Mouse (Mus musculus): Measurements from ENCODE around the gene Adgrg1. TPM values are rescaled to one million over a fixed set of nuclear protein-coding genes. Genes with fewer than 3 reads are reported as not detected.

Gene Adgrg1
- polyA plus RNA-seq (2015; fragmentation: Nextera tagmentation; extraction: Ambion mirVana), result 4.4 and 4.7 TPM in 2 replicates

DNA sequence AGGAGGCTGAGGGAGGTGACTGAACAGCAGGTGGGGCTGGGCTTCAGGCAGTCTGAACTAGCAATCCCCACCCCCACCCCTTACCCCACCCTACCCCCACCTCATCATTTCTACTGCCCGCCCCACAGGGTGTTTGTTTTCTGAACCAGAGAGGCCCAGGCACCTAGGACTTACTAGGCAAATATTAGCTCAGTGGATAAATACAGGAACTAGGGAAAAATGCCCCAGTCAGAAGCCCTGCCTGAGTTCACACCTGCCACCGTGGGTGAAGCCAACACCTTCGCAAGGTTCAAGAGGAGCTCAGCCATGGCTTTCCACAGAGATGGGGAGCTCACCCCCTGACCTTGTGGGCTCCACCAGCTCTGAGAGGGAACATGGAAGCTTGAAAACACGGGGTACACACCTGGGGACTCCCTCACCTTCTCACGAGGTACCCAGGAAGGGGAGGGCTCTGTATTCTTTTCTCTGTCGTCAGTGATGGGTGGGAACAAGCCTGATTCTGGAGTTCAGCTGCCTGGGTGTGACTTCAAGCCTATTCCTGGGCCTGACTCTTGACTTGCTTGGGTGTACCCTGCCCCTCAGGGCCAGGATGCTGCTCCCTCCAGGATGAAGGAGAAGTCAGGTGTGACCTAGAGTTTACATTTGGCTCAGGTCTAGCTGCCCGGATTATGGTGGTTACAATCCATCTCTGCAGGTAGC is at the start of gene Adgrg1:
Gene Adgrg1 (plus strand): TSS at position 285 of the 699 bp plus-strand sequence.
- no peaks in the 10 kb centered on the region for H3K36me3 ChIP-seq
- WGBS, result 44% methylated on average over 7 of the region's 7 CpGs
- H3K4me3 ChIP-seq, result no peak within 1 kb of the TSS
- no peaks in the 10 kb centered on the region for H3K9me3 ChIP-seq
- ATAC-seq (ENCODE audit: extremely low read depth, insufficient number of reproducible peaks, low FRiP score, low TSS enrichment), result no peak
- H3K27me3 ChIP-seq (replicated peaks), result peaks cover 56% of the 10 kb centered on the region
- no peak within 1 kb of the TSS for H3K27ac ChIP-seq (replicated peaks)
- H3K4me2 ChIP-seq, result no peak within 1 kb of the TSS
- H3K9ac ChIP-seq, result no peak within 1 kb of the TSS
- peaks cover 25% of the 10 kb centered on the region for H3K4me1 ChIP-seq

DNA sequence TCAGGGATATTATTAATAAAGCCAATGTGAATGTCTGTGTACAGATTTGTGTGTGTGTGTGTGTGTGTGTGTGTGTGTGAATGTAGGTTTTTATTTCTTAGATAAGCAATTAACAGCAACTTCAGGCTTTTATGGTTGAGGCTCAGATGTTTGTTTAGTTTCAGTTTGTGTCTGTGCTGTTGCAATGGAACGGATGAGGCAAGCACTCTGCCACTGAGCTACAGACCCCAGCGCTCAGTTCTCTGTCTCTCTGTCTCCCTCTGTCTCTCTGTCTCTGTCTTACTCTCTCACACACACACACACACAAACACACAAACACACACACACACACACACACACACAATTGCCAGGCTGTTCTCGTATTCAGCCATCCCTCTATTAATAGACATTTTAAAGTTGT is 46.3 kb upstream of the Adgrg1 start:
- 79% methylated on average over 3 of the region's 3 CpGs for WGBS

DNA sequence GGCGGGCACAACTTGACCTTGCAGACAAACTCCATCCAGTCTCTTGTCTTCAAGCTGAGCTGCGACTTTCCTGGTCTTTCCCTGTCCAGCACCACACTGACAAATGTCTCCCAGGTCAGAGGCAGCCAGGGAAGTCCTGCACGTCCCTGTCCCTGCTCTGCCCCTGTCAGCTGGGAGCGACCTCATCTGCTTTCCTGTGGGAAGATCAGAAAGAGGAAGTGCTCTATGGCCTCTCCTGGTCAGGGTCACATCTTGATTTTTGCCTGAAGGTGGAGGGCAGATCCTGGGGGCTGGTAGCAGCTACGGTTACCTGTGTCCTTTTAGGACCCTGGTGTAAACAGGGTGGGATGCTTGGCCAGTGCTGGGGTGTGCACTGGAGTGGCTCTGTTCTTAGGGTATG is 40.6 kb upstream of the Adgrg1 start:
- Histone ChIP-seq H3K27me3 (replicated peaks) (peaks cover 38% of the 10 kb centered on the region), H3K4me2 (no peak overlapping the region), H3K36me3 (no peaks in the 10 kb centered on the region), H3K4me1 (no peaks in the 10 kb centered on the region), H3K9me3 (no peaks in the 10 kb centered on the region), H3K4me3 (no peak overlapping the region), H3K27ac (replicated peaks) (no peak overlapping the region), H3K9ac (no peak overlapping the region)
- ATAC-seq (ENCODE audit: extremely low read depth, insufficient number of reproducible peaks, low FRiP score, low TSS enrichment), result no peak
- 42% methylated on average over 5 of the region's 5 CpGs for WGBS

More for the DNA sequence above, 46.3 kb upstream of the Adgrg1 start:
- no peaks in the 10 kb centered on the region for H3K9me3 ChIP-seq
- H3K4me1 ChIP-seq, result peaks cover 4% of the 10 kb centered on the region
- no peaks in the 10 kb centered on the region for H3K27me3 ChIP-seq (replicated peaks)
- ATAC-seq (ENCODE audit: extremely low read depth, insufficient number of reproducible peaks, low FRiP score, low TSS enrichment), result no peak
- no peaks in the 10 kb centered on the region for H3K36me3 ChIP-seq
- H3K9ac ChIP-seq, result no peak overlapping the region
- no peak overlapping the region for H3K27ac ChIP-seq (replicated peaks)
- H3K4me2 ChIP-seq, result no peak overlapping the region
- no peak overlapping the region for H3K4me3 ChIP-seq

DNA sequence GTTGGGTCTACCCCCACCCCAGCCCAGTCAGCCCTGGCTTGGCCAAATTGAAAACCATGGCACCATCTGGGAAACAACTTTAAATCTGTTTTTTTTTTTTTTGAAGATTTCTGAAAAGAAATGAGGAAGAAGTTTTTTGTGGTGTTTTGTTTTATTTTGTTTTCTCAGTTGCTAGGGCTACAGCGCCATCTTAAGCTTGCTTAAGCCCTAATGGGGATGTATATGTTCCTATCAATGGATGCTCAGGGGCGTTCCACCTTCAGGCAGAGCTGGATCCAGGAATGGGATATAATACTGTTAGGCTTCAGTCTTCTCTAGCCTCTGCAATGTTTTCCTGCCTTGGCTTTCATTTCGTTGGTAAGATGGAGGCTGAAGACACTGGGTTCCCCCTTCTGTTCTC is 39.4 kb upstream of the Adgrg1 start:
- 75% methylated on average over 3 of the region's 3 CpGs for WGBS

DNA sequence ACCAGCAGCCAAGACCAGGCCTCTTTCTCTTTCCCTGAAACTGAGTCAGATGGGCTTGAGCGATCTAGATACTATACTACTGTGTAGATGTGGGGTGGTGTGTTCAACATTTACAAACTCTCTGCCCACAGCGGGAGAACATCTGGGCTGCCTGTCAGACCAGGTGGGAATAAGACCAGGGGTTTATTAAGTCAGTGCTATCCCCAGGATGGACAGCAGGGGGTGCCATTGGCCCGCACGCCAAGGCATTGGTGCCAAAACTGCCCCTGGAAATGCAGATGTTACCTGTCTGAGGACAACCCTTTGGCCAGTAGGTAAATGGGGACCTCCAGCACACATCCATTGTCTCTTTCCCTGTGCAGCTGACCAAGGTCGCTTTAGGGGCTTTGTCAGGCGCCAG is 32.0 kb upstream of the Adgrg1 start:
- no peak overlapping the region for H3K27ac ChIP-seq (replicated peaks)
- no peak for ATAC-seq (ENCODE audit: extremely low read depth, insufficient number of reproducible peaks, low FRiP score, low TSS enrichment)
- H3K27me3 ChIP-seq (replicated peaks), result peaks cover 43% of the 10 kb centered on the region
- no peak overlapping the region for H3K9ac ChIP-seq
- WGBS, result 20% methylated on average over 6 of the region's 6 CpGs
- H3K36me3 ChIP-seq, result no peaks in the 10 kb centered on the region
- no peak overlapping the region for H3K4me2 ChIP-seq
- no peaks in the 10 kb centered on the region for H3K9me3 ChIP-seq
- no peaks in the 10 kb centered on the region for H3K4me1 ChIP-seq
- no peak overlapping the region for H3K4me3 ChIP-seq

More for the DNA sequence above, 39.4 kb upstream of the Adgrg1 start:
- Histone ChIP-seq H3K27ac (replicated peaks) (no peak overlapping the region), H3K9ac (no peak overlapping the region), H3K4me1 (no peaks in the 10 kb centered on the region), H3K9me3 (no peaks in the 10 kb centered on the region), H3K27me3 (replicated peaks) (peaks cover 38% of the 10 kb centered on the region), H3K4me2 (no peak overlapping the region), H3K36me3 (no peaks in the 10 kb centered on the region), H3K4me3 (no peak overlapping the region)
- ATAC-seq (ENCODE audit: extremely low read depth, insufficient number of reproducible peaks, low FRiP score, low TSS enrichment), result no peak

DNA sequence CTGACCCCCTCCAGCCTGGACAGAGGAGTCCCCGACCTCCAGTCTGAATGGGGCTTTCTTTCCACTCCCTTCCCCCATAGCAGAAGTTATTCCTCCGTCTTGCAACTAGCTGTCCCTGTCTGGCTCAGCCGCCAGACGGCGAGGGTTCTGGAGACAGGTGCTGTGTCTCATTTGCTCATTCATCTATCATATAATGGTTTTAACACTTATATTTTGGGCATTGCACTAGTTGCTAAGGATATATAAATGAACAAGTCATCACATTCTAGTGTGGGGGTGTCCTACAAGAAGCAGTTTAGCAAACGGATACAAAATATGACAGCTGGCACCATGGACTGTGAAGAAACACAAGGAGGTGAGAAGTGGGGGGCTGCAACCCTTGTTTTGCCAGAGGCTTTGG is 29.4 kb upstream of the Adgrg1 start:
- Histone ChIP-seq H3K27ac (replicated peaks) (no peak overlapping the region), H3K27me3 (replicated peaks) (peaks cover 34% of the 10 kb centered on the region), H3K4me2 (no peak overlapping the region), H3K36me3 (no peaks in the 10 kb centered on the region), H3K9ac (no peak overlapping the region), H3K4me1 (no peaks in the 10 kb centered on the region), H3K9me3 (no peaks in the 10 kb centered on the region), H3K4me3 (no peak overlapping the region)
- ATAC-seq (ENCODE audit: extremely low read depth, insufficient number of reproducible peaks, low FRiP score, low TSS enrichment), result no peak
- WGBS, result 54% methylated on average over 6 of the region's 6 CpGs

DNA sequence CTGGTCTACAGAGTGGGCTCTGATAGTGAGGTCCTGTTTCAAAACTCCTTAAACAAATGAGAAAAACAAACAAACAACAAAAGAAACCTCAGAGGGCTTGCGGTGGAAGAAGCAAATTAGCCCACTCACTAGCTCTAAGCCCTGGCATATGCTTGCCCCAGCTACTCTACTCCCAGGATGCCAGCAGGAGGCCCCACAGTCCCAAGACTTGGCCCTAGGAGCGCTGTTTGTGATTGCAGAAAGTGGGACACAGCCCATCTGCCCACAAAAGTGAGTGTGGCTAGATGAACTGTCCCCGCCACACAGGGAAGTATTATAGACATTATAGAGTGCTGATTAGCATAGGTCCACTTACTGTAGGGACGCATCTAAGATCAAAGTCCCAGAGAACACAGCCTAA is 26.1 kb upstream of the Adgrg1 start:
- H3K36me3 ChIP-seq, result no peaks in the 10 kb centered on the region
- WGBS, result 78% methylated on average over 4 of the region's 4 CpGs
- peaks cover 21% of the 10 kb centered on the region for H3K27me3 ChIP-seq (replicated peaks)
- H3K27ac ChIP-seq (replicated peaks), result no peak overlapping the region
- no peak overlapping the region for H3K4me2 ChIP-seq
- no peak overlapping the region for H3K9ac ChIP-seq
- H3K9me3 ChIP-seq, result no peaks in the 10 kb centered on the region
- no peaks in the 10 kb centered on the region; the same call in 1 of the 2 replicates for H3K4me1 ChIP-seq
- no peak for ATAC-seq (ENCODE audit: extremely low read depth, insufficient number of reproducible peaks, low FRiP score, low TSS enrichment)
- no peak overlapping the region for H3K4me3 ChIP-seq

DNA sequence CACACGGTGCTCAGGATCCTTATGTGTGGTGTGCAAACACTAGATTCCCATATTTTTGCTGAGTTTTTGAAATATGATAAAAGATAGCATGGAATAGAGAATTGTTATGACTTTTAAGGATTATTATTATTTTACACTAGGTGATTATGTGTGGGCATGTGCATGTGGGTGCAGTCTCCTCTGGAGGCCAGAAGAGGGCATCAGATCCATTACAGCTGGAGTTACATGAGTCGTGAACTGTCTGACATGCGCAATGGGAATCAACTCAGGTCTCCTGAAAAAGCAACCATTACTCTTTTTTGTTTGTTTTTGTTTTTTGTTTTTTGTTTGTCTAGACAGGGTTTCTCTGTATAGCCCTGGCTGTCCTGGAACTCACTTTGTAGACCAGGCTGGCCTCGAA is 25.5 kb upstream of the Adgrg1 start:
- ATAC-seq (ENCODE audit: extremely low read depth, insufficient number of reproducible peaks, low FRiP score, low TSS enrichment), result no peak
- peaks cover 18% of the 10 kb centered on the region for H3K27me3 ChIP-seq (replicated peaks)
- H3K4me1 ChIP-seq, result peaks cover 6% of the 10 kb centered on the region
- H3K36me3 ChIP-seq, result no peaks in the 10 kb centered on the region
- WGBS, result 82% methylated on average over 4 of the region's 4 CpGs
- no peaks in the 10 kb centered on the region for H3K9me3 ChIP-seq
- H3K9ac ChIP-seq, result no peak overlapping the region
- no peak overlapping the region for H3K4me3 ChIP-seq
- no peak overlapping the region for H3K27ac ChIP-seq (replicated peaks)
- H3K4me2 ChIP-seq, result no peak overlapping the region

DNA sequence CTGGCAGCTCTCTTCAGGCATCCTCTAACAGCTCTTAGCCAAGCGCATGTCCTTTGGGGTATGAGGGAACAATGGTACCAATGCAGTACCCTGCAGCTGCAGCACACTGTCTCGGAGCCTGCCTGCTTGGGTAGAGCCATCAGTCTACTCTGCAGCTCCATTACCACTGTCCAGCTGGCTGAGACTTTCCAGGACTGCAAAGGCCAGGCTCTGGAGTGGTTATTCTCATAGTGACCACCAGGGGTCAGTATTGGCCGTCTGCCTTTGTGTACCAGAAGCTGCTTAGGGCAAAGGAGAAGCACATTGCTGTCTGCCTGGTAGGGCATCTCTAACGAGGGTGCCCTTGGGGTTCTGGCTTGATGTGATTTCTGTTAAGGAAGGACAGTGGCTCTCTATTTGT is 24.5 kb upstream of the Adgrg1 start:
- H3K9me3 ChIP-seq, result no peaks in the 10 kb centered on the region
- no peaks in the 10 kb centered on the region for H3K36me3 ChIP-seq
- H3K27me3 ChIP-seq (replicated peaks), result peaks cover 11% of the 10 kb centered on the region
- WGBS, result 17% methylated on average over 4 of the region's 4 CpGs
- ATAC-seq (ENCODE audit: extremely low read depth, insufficient number of reproducible peaks, low FRiP score, low TSS enrichment), result peak; percentile 27; the same call in 1 of the 2 replicates
- H3K4me1 ChIP-seq, result peaks cover 16% of the 10 kb centered on the region
- H3K27ac ChIP-seq (replicated peaks), result no peak overlapping the region
- no peak overlapping the region for H3K9ac ChIP-seq
- no peak overlapping the region for H3K4me2 ChIP-seq
- no peak overlapping the region for H3K4me3 ChIP-seq

DNA sequence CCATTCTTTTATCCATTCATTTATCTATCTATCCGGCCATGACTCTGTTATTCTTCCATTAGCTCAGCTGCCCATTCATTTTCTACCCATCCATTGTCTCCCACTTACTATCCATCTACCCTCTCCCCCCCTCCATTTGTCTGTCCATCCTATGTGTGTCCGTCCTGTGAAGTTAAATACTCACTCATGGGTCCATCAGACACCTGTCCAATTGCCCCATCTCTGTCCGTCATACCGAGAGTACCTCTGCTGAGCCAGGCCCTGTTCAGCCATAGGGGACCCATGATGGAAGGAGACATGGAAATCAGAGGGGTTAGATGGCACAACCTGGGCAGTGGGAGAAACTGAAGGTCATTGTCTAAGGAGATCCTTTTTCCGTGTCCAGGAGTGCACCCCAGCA is 24.1 kb upstream of the Adgrg1 start:
- no peak overlapping the region for H3K4me3 ChIP-seq
- H3K27me3 ChIP-seq (replicated peaks), result peaks cover 7% of the 10 kb centered on the region
- peaks cover 20% of the 10 kb centered on the region for H3K4me1 ChIP-seq
- H3K4me2 ChIP-seq, result no peak overlapping the region
- H3K27ac ChIP-seq (replicated peaks), result no peak overlapping the region
- no peaks in the 10 kb centered on the region for H3K9me3 ChIP-seq
- no peak for ATAC-seq (ENCODE audit: extremely low read depth, insufficient number of reproducible peaks, low FRiP score, low TSS enrichment)
- 72% methylated on average over 5 of the region's 5 CpGs for WGBS
- H3K9ac ChIP-seq, result no peak overlapping the region
- H3K36me3 ChIP-seq, result no peaks in the 10 kb centered on the region

DNA sequence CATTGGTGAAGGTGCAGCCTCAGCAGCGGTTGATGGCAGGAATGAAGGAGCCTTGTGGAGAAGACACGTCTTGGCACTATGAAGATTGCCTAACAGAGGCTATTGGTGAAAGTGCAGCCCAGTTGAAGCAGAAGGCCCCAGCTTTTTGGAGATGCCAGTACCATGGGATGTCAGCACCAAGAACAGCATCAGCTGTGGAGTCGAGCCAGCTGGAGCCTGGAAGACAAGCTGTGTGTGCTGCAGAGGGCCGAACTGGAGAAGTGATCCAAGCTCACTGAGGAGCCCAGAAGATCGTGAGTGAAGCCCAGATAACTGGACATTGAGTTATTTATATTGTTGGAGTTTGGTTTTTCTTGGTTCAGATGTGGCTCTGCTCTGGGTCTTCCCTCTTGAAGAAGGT is 22.5 kb upstream of the Adgrg1 start:
- H3K36me3 ChIP-seq, result no peaks in the 10 kb centered on the region
- ATAC-seq (ENCODE audit: extremely low read depth, insufficient number of reproducible peaks, low FRiP score, low TSS enrichment), result no peak

More for the DNA sequence above, 22.5 kb upstream of the Adgrg1 start:
- Histone ChIP-seq H3K4me3 (no peak overlapping the region), H3K27ac (replicated peaks) (no peak overlapping the region), H3K9ac (no peak overlapping the region), H3K4me1 (peaks cover 25% of the 10 kb centered on the region), H3K9me3 (no peaks in the 10 kb centered on the region), H3K4me2 (no peak overlapping the region), H3K27me3 (replicated peaks) (no peaks in the 10 kb centered on the region)
- 59% methylated on average over 5 of the region's 5 CpGs for WGBS

All from heart, embryonic 13.5 days (tissue).